Mouse (Mus musculus): ENCODE measurements at regions not wholly inside any gene's neighbourhood (a gene's known extent, or its start where the extent isn't known, plus 50 kb on each side); places are given as distances from the start of the nearest gene placed in this dataset.

DNA sequence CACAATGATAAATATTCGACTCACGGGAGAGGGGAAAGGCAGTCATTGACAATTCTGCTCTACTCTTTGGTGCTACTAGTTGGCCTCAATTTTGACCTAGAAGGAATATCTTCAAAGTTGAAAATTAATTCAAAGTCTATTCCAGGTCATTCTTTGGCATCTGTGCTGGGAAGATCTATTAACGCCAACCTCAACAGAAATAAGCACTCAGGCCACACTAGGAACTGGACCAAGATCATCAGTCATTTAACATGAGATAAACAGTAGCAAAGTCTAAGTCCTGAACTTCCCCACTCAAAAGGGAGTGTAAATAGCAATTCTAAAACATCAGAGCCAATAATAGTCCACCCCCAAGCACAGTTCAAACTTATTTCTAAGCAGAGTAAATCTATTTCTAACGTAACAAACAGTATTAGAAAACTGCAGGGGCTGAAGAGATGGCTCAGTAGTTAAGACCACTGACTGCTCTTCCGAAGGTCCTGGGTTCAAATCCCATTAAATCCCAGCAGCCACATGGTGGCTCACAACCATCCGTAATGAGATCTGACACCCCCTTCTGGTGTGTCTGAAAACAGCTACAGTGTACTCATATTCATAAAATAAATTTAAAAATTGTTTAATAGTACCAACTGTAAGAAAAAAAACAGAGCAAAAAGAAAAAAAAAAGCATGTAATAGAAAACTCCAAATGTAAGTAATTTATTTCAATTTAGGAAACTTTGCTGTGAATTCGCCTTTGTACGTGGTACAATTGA is 75.1 kb upstream of the Atp2b1 start:
- in situ Hi-C loops (cut with MseI, MboI), result no loop called here

DNA sequence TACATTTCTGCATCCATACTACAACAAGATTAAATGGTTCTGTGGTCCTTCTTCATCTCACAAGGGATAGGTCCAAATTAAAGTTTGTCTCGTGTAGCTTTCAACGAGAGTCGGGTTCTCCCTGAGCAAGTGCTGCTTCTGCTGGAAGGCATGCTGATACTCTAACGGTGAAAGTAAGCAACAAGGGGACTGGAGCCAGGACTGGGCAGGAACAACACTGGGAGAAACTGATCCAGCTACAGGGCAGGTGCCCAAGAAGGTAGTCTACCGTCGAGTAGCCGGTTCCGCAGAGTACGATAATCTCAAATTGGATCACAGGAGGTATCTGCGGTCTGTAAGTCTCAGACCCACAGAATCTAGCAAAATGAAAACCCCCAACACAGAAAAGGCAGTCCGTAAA is 74.2 kb upstream of the Atp2b1 start:
- in situ Hi-C loops (cut with MseI, MboI), result no loop called here

DNA sequence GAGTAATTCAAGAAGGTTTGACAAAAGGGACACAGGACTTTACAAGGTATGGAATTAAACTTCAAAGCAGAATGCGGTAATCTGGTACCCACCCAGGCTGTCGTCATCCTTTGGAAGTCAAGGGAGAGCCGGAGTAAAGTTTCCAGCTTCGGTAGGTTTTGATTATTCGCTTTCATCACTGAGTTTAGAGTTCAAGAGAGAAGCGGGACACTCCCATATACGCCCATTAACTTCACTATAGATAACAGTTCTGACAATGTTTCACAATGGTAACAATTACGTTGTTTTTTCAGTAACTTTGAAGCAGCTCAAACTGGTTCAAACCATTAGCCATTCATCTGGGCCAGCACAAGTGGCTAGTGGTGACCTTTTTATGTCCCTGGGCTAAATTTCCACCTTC is 73.8 kb upstream of the Atp2b1 start:
- in situ Hi-C loops (cut with MseI, MboI), result no loop called here

DNA sequence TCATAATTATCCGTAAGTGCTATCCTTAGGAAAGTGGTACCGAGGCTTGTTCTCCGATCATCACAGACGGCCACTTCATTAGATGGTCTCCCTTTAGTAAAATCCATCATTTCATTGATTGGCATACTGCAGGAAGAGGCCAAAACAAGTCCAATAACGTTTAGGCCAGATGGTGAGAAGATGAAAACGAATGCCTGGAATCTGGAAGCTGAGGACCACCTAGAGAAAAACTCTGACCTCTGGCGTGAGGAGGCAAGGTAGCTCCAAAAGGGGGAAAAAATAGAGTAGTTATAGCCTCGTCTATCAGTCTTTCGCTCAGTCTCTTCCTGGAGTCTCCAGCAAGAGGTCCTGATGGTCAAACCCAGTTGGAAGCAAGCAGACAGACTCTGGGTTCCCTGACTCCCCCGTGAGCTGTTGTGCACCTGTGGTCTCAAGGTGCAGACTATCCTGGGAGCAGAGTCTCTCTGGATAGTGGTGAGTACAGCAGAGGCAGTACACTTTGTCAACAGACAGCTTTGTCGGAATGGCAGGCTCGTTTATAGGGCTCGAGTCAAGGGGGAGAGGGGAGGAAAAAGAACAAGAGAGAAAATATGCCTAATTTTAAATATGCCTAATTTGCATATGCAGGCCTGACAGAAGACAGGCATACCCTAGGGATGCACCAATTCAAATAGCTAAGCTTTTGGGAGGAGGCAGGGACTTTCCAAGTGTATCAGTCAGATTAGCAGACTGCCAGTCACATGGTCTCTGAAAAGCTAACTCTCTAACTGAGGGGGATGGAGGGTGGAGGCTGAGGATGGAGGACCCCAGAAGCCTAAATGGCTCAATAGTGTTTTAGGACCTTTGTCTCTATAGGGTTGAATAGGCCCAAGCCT is 73.0 kb upstream of the Atp2b1 start:
- in situ Hi-C loops (cut with MseI, MboI), result no loop called here

DNA sequence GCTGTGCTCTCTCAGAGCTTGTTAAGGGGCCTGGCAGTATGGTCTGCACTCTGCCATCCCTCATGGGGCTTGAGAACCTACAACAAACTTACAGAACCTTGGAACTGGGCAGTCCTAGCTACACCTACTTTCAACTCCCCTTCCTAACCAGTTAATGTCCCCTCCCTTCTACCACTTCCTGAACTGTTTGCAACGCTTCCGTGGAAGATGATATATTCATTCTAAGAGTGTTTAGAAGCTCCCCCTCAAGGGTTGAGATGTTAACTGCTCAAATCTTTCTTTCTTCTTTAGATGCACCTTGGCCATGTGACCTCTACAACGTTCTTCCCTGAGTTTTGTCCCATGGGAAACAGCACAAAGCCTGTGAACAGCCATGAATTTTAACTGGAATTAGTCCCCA is 72.3 kb upstream of the Atp2b1 start:
- in situ Hi-C loops (cut with MseI, MboI), result no loop called here

DNA sequence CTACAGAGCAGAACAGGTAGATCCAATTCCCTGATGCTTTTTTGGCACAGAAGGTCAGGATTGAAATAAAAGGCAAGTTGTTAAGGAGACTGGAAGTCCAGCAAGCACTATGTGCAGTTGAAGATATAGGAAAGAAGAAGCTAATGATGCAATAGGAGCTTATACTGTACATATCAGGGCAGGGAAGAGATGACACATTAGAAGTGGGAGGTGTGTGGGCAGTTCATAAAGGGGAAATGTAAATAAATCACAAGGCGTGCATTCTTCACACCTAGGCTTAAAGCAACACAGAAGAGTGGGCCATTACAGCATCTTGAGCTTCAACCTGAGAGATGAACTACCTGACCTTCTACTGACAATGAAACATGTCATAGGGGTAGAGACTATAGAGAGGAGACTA is 71.5 kb upstream of the Atp2b1 start:
- in situ Hi-C loops (cut with MseI, MboI), result no loop called here

DNA sequence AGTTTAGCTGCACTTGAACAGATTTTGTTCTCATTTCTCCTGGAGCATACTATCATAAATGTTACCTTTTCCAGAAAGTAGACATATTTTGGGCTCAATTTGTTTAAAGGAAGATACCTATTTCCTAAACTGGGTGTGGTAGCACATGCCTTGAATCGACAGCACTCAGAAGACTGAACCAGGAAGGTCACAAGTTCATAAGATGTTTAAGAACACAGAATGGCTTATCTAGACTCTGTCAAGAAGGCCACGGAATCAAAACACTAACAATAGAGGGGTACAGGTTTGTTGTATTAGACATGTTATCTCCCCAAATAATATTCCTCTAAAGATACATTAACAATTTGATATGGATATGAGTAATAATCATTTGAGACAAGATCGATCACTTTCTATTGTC is 64.4 kb upstream of the Atp2b1 start:
- in situ Hi-C loops (cut with MseI, MboI), result no loop called here

DNA sequence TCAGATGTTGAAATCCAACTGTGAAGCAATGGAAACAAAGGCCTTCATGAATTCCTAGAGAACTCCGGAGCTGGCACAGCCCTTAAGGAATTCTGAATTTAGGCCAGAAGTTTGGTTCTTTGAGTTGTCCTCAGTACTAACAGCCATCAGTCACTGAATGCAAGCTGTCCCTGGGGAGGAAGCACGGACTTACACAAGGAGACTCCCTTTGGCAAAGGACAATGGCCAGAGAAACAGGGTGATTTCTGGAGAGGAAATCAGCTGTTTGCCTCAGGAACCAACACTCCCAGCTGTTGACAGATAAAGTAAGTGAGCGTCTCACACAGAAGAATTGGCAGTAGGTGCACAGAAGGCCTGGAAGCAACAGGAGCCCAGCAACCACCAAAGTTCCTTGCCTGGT is 56.8 kb upstream of the Atp2b1 start:
- in situ Hi-C loops (cut with MseI, MboI), result no loop called here

DNA sequence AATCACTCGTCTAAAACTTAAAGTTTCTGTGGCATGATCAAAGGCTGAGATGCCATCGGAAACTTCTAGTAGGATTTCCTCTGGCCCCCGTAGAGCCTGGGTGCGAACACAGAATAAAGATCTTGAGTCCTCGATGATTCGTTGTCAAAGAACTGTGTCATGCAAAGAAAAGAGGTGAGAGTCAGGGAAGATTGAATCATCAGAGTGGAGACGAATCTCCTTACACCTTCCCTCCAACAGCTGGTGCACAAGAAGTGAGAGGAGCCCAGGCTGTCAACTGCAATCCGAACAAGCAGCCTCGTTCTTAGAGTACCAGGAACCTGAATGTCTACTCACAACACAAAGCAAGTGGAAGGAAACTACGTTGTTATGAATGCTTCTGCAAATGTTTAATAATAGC is 52.7 kb upstream of the Atp2b1 start:
- in situ Hi-C loops (cut with MseI, MboI), result no loop called here

DNA sequence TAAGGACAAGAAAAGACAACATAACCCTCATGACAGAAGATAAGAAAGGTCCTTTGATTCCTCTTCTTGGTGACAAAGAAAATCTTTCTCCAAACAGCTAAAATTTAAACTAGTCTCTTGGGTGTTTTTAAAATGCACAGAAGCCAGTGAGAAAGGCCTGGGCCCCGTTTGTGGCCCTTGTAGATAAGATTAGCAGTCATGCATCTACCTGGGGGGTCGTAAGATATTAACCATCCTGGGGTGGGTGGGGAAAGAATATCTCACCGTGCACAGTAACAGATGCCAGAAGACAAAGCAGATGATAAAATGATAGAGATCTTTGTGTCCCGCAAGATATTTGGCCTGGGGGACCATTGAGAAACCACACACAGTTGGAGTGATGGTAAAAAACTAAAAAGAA is 51.5 kb upstream of the Atp2b1 start:
- in situ Hi-C loops (cut with MseI, MboI), result no loop called here

DNA sequence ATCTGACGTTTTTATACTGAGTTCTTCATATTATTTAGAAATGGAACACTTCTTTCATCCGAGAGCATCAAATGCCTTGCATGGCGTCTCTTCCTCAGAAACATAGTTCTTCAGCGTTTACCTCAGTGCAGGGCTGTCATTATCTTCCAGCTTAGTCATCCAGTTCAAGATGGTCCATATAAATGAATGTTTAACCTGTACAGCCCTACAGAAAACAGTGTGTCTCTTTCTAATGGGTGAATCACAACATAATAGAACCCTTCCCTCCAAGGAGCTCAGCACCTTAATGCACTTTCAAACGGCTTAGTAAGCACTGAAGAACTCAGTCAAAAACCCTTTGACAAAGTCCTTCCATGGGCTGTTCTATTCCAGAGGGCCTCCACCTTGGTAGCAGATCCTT is 49.8 kb upstream of the Atp2b1 start:
- in situ Hi-C loops (cut with MseI, MboI), result no loop called here

Data from mouse trophoblast stem cell (cell line).